Mouse (Mus musculus) G1E (cell line): ENCODE measurements around the gene Gm9837. TPM values are rescaled to one million over a fixed set of nuclear protein-coding genes. Genes with fewer than 3 reads are reported as not detected.

Experiments used
- ATAC-seq: 2 replicates; pipeline ENCODE4 v1.8.0; 2016; ENCODE audit warnings: mild to moderate bottlenecking; ENCODE audit not compliant: insufficient number of reproducible peaks, poor library complexity, low FRiP score, severe bottlenecking; ENCODE audit errors: extremely low read depth
- DNase-seq: peaks from one replicate; pipeline ENCODE4 v3.0.0; 2012; ENCODE audit warnings: low spot score
- H3K27me3 ChIP-seq: 2 replicates; pipeline ENCODE4 v1.6.1; 2012; ENCODE audit warnings: mild to moderate bottlenecking, low read length, inconsistent platforms; ENCODE audit not compliant: insufficient read depth
- H3K36me3 ChIP-seq: replicated peaks from 2 replicates; pipeline ENCODE3; 2012; ENCODE audit warnings: mild to moderate bottlenecking, inconsistent platforms
- H3K4me1 ChIP-seq: 2 replicates; pipeline ENCODE4 v1.6.1; 2012; ENCODE audit warnings: low read depth, low read length, inconsistent platforms, mixed read lengths; ENCODE audit not compliant: insufficient read depth
- H3K4me3 ChIP-seq: 2 replicates; pipeline ENCODE4 v1.5.1; 2012; ENCODE audit warnings: low read depth, mild to moderate bottlenecking, inconsistent platforms, low read length, moderate library complexity, mixed read lengths
- H3K9me3 ChIP-seq: replicated peaks from 2 replicates; pipeline ENCODE4 v1.6.1; 2012; ENCODE audit warnings: inconsistent platforms
- CTCF ChIP-seq: IDR thresholded peaks from 2 replicates; pipeline ENCODE4 v1.5.1; 2012; ENCODE audit warnings: low read depth, low read length, inconsistent platforms, mixed read lengths
- GATA1 ChIP-seq: IDR thresholded peaks from 2 replicates; pipeline ENCODE4 v1.6.1; 2012; ENCODE audit warnings: borderline replicate concordance, low read length, inconsistent platforms, mixed read lengths
- GATA2 ChIP-seq: IDR thresholded peaks from 2 replicates; pipeline ENCODE4 v1.6.1; 2012; ENCODE audit warnings: low read depth, low read length, inconsistent platforms, borderline replicate concordance
- POLR2AphosphoS5 ChIP-seq: IDR thresholded peaks from 2 replicates; pipeline ENCODE4 v1.6.1; 2012; ENCODE audit warnings: low read depth, low read length, inconsistent platforms; ENCODE audit not compliant: insufficient replicate concordance
- TAL1 ChIP-seq: conservative IDR thresholded peaks from 2 replicates; pipeline ENCODE4 v1.6.1; 2012; ENCODE audit warnings: low read depth, low read length, inconsistent platforms, mixed read lengths
- polyA plus RNA-seq: library from polyadenylated mRNA; stranded (reverse); fragments of >175 nt; gene quantifications from 2 replicates; pipeline ENCODE4 v1.2.3, GENCODE M21; 2012
- total RNA-seq, 2 experiments: library from RNA; stranded (forward) in 1 of 2; stranded (reverse) in 1 of 2; fragments of 200-1000 nt in 1 of 2; fragments of >200 nt in 1 of 2; fragmentation: Nextera tagmentation in 1 of 2; gene quantifications; 2 replicates each; pipeline ENCODE4 v1.2.3; 2014 to 2017

Gm9837 gene
- total and polyA plus RNA-seq, 3 experiments: 0.16 TPM; not detected in 2

GRCm38 (mm10) chr11:53508591-53508990, 38.3 kb upstream of the Gm9837 start:
- H3K4me1 ChIP-seq: peaks cover 20% of the 10 kb centered on the region
- H3K27me3 ChIP-seq: no peaks in the 10 kb centered on the region; the same call in 1 of the 2 replicates
- TF ChIP-seq TAL1 (no peak), CTCF (no peak), GATA1 (no peak), POLR2AphosphoS5 (no peak), GATA2 (no peak)
- H3K4me3 ChIP-seq: no peak overlapping the region
- DNase-seq: no peak
- ATAC-seq: no peak
- no peaks in the 10 kb centered on the region for H3K9me3 ChIP-seq
- no peaks in the 10 kb centered on the region for H3K36me3 ChIP-seq

- TF ChIP-seq POLR2AphosphoS5: no peak
- no peak for TF ChIP-seq GATA2
- no peak for TF ChIP-seq GATA1
- no peak for TF ChIP-seq TAL1
- no peak for TF ChIP-seq CTCF
- no peak for ATAC-seq
- H3K27me3 ChIP-seq: no peaks in the 10 kb centered on the region; the same call in 1 of the 2 replicates
These were observed 37.9 kb upstream of the Gm9837 start for GRCm38 (mm10) chr11:53508152-53508551.

GRCm38 (mm10) chr11:53507098-53507805, 37.0 kb upstream of the Gm9837 start:
- TF ChIP-seq TAL1 (no peak), GATA1 (no peak), CTCF (no peak), GATA2 (no peak), POLR2AphosphoS5 (no peak)
- peaks cover 26% of the 10 kb centered on the region for H3K4me1 ChIP-seq
- ATAC-seq (no peak), DNase-seq (no peak)
- no peaks in the 10 kb centered on the region; the same call in 1 of the 2 replicates for H3K27me3 ChIP-seq
- H3K4me3 ChIP-seq: no peak overlapping the region
- H3K36me3 ChIP-seq: no peaks in the 10 kb centered on the region
- no peaks in the 10 kb centered on the region for H3K9me3 ChIP-seq

More at GRCm38 (mm10) chr11:53508152-53508551, 37.9 kb upstream of the Gm9837 start:
- Histone ChIP-seq H3K36me3 (no peaks in the 10 kb centered on the region), H3K4me1 (peaks cover 20% of the 10 kb centered on the region), H3K9me3 (no peaks in the 10 kb centered on the region), H3K4me3 (no peak overlapping the region)
- no peak for DNase-seq

GRCm38 (mm10) chr11:53505026-53505663, 34.9 kb upstream of the Gm9837 start:
- peaks cover 4% of the 10 kb centered on the region; the same call in 1 of the 2 replicates for H3K27me3 ChIP-seq
- H3K4me3 ChIP-seq: no peak overlapping the region
- ATAC-seq (no peak), DNase-seq (no peak)
- H3K4me1 ChIP-seq: peaks cover 40% of the 10 kb centered on the region
- H3K36me3 ChIP-seq: no peaks in the 10 kb centered on the region
- H3K9me3 ChIP-seq: no peaks in the 10 kb centered on the region
- TF ChIP-seq GATA1: no peak
- TF ChIP-seq TAL1: no peak
- TF ChIP-seq POLR2AphosphoS5: no peak

GRCm38 (mm10) chr11:53504376-53504775, 34.1 kb upstream of the Gm9837 start:
- H3K27me3 ChIP-seq: peaks cover 8% of the 10 kb centered on the region; the same call in 1 of the 2 replicates
- DNase-seq (no peak), ATAC-seq (no peak)
- no peak overlapping the region for H3K4me3 ChIP-seq
- H3K9me3 ChIP-seq: no peaks in the 10 kb centered on the region
- peaks cover 43% of the 10 kb centered on the region for H3K4me1 ChIP-seq
- no peak for TF ChIP-seq CTCF
- TF ChIP-seq GATA1: no peak
- TF ChIP-seq POLR2AphosphoS5: no peak
- no peak for TF ChIP-seq GATA2
- H3K36me3 ChIP-seq: no peaks in the 10 kb centered on the region

GRCm38 (mm10) chr11:53503738-53504137, 33.5 kb upstream of the Gm9837 start:
- H3K4me3 ChIP-seq: no peak overlapping the region
- peaks cover 9% of the 10 kb centered on the region; the same call in 1 of the 2 replicates for H3K27me3 ChIP-seq
- TF ChIP-seq CTCF: no peak
- no peak for TF ChIP-seq GATA2
- TF ChIP-seq POLR2AphosphoS5: no peak
- no peak for TF ChIP-seq GATA1
- TF ChIP-seq TAL1: no peak
- no peaks in the 10 kb centered on the region for H3K36me3 ChIP-seq
- no peaks in the 10 kb centered on the region for H3K9me3 ChIP-seq
- ATAC-seq (no peak), DNase-seq (no peak)
- H3K4me1 ChIP-seq: peaks cover 44% of the 10 kb centered on the region
